ENCODE assay signal across 15 mouse cellular contexts in the genomic region with DNA sequence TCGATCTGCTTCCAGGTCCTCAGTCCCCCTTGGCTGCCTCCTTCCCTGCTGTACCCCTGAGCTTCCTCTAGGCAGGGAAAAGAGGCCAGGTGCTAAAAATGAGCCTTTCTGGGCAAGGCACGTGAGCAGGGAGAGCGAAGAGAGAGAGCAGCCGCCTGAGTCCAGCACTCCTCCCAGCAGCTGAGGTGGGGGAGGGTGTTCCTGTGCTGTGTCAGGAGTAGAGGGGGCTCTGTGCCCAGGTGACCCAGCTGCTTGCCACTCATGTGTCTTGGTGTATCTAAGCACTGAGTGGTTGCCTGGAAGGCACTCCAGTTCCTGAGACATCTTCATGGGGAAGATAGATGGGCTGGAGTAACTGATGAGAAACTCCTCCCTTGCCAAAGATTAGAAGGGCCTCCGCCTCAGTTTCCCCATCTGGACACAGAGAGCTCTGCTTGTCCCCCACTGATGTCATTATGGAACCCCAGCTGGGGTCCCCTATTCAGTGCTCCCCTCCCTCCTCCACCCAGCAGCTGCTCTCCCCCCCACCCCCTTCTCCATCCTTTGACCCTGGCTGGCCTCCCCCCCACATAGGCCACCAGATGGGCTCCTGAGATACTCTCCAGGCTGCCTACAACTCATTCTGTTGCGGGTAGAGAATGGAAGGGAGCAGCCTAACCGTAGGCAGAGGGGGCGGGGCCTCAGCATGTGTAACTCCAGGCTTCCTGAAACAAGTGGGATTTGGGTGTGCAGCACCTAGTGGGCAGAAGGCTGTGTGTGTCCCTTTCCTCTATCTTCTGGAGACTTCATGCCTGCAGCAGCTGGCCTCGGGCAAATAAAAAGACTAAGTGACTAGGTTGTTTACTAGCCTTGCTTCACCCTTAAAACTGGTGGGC. TPM values are rescaled to one million over a fixed set of nuclear protein-coding genes. Genes with fewer than 3 reads are reported as not detected.
DNase-seq lines count a peak whose midpoint lies in the region; ATAC-seq and TF ChIP-seq lines count a peak whose summit lies in the region.
"Had no signal": no experiment of that assay in that cellular context is flagged by ENCODE, and none has a peak within 500 bp of the region (broad histone marks: within the 10 kb centered on the region; RNA-seq: fewer than 3 reads in every experiment).

No protein-coding gene starts in this region.

- TF ChIP-seq CTCF in thymus, adult 2 months (IDR thresholded peaks at IDR 0.05; ENCODE audit: borderline replicate concordance, control insufficient read depth, extremely low read depth, insufficient read depth, low read length, poor library complexity): no peak

- peaks cover 71% of the 10 kb centered on the region for H3K4me1 ChIP-seq in midbrain, embryonic 11.5 days (ENCODE audit: control insufficient read depth, insufficient read depth, low read length)
- peaks cover 2% of the 10 kb centered on the region; the same call in 1 of the 2 replicates for H3K4me1 ChIP-seq in thymus, adult 2 months (replicated peaks; ENCODE audit: control insufficient read depth, insufficient read depth, low read length)

- peak overlapping the region; percentile 92; the same call in 1 of the 2 replicates for H3K4me3 ChIP-seq in midbrain, embryonic 11.5 days (ENCODE audit: low read depth, low read length)
- H3K4me3 ChIP-seq in thymus, adult 2 months (ENCODE audit: control insufficient read depth, insufficient read depth, low read length): no peak overlapping the region
- H3K4me3 ChIP-seq: embryonic facial prominence, embryonic 13.5 days; intestine, embryonic 15.5 days had no signal

- no peaks in the 10 kb centered on the region for H3K9me3 ChIP-seq in midbrain, embryonic 11.5 days (ENCODE audit: control insufficient read depth, low read length)
- H3K9me3 ChIP-seq: embryonic facial prominence, embryonic 13.5 days; forebrain, embryonic 10.5 days; intestine, embryonic 15.5 days had no signal

- no peak for TF ChIP-seq POLR2A in thymus, adult 2 months (IDR thresholded peaks at IDR 0.05; ENCODE audit: control insufficient read depth, extremely low read depth, insufficient read depth, low read length, poor library complexity)

- peak overlapping the region; percentile 100 for H3K9ac ChIP-seq in midbrain, embryonic 11.5 days (ENCODE audit: low read length)
- H3K9ac ChIP-seq: embryonic facial prominence, embryonic 13.5 days; intestine, embryonic 15.5 days had no signal

- H3K27ac ChIP-seq in midbrain, embryonic 11.5 days (ENCODE audit: low read depth, low read length): peak overlapping the region; percentile 99
- no peak overlapping the region for H3K27ac ChIP-seq in thymus, adult 2 months (ENCODE audit: control insufficient read depth, insufficient read depth, low read length)
- H3K27ac ChIP-seq: embryonic facial prominence, embryonic 13.5 days; forebrain, embryonic 10.5 days; intestine, embryonic 15.5 days had no signal

- peak; percentile 45 for ATAC-seq in frontal cortex, adult (ENCODE audit: low TSS enrichment)
- ATAC-seq in midbrain, embryonic 11.5 days (ENCODE audit: low FRiP score): peak; percentile 30
- ATAC-seq: intestine, embryonic 15.5 days had no signal

- H3K27me3 ChIP-seq in midbrain, embryonic 11.5 days (ENCODE audit: control insufficient read depth, insufficient read depth, low read length): no peaks in the 10 kb centered on the region
- no peaks in the 10 kb centered on the region for H3K27me3 ChIP-seq in thymus, adult 2 months (ENCODE audit: control insufficient read depth, insufficient read depth, low read length)
- H3K27me3 ChIP-seq: CH12.LX had no signal

- WGBS in midbrain, embryonic 11.5 days: 27% methylated on average over 9 of the region's 9 CpGs
- WGBS in thymus, adult 2 months: 96% methylated on average over 9 of the region's 9 CpGs

- H3K4me2 ChIP-seq in midbrain, embryonic 11.5 days: peak overlapping the region; percentile 82
- H3K4me2 ChIP-seq: embryonic facial prominence, embryonic 13.5 days; intestine, embryonic 15.5 days had no signal

- peaks cover 5% of the 10 kb centered on the region; the same call in 1 of the 2 replicates for H3K36me3 ChIP-seq in midbrain, embryonic 11.5 days (ENCODE audit: control insufficient read depth, insufficient read depth, low read length)
- peaks cover 19% of the 10 kb centered on the region for H3K36me3 ChIP-seq in thymus, adult 2 months (ENCODE audit: control insufficient read depth, insufficient read depth, low read length)

- no peak for DNase-seq in frontal cortex, postnatal 14 days (ENCODE audit: low spot score in 2 of 2)
- peak; percentile 50 for DNase-seq in right cerebral cortex, adult 18-20 months
- no peak for DNase-seq in right cerebral cortex, postnatal 4 days
- peak; percentile 91 for DNase-seq in midbrain, embryonic 11.5 days (ENCODE audit: low spot score, missing footprints)
- peak; percentile 44 for DNase-seq in right cerebral cortex, postnatal 14 days
- DNase-seq in thymus, adult 2 months: no peak
- DNase-seq in adipocyte (ENCODE audit: low spot score): no peak
- DNase-seq: adrenal gland, adult 2 months; cerebellum, adult 8-10 months; heart, postnatal 10 days had no signal

RNA-seq across cellular contexts. Expression of gene Urm1, which starts 23.6 kb away (rescaled TPM):
- 18.5 and 21.5 TPM in 2 replicates for polyA plus RNA-seq in midbrain, embryonic 11.5 days (2014; fragmentation: Nextera tagmentation; extraction: Ambion mirVana)
- 70.2 and 79.9 TPM in 2 replicates for polyA plus RNA-seq in thymus, adult 2 months (2012; rRNA removed)

RNA-seq across cellular contexts. Expression of gene Cercam, which starts 25.5 kb away (rescaled TPM):
- 13.4 and 14.0 TPM in 2 replicates for polyA plus RNA-seq in midbrain, embryonic 11.5 days (2014; fragmentation: Nextera tagmentation; extraction: Ambion mirVana)
- 9.9 and 10.4 TPM in 2 replicates for polyA plus RNA-seq in thymus, adult 2 months (2012; rRNA removed)

RNA-seq across cellular contexts. Expression of gene Slc27a4, which starts 41.0 kb away (rescaled TPM):
- polyA plus RNA-seq in midbrain, embryonic 11.5 days (2014; fragmentation: Nextera tagmentation; extraction: Ambion mirVana): 15.2 and 15.9 TPM in 2 replicates
- 34.7 and 35.8 TPM in 2 replicates for polyA plus RNA-seq in thymus, adult 2 months (2012; rRNA removed)

RNA-seq across cellular contexts. Expression of gene Odf2, which starts 45.6 kb away (rescaled TPM):
- 79.4 and 86.7 TPM in 2 replicates for polyA plus RNA-seq in midbrain, embryonic 11.5 days (2014; fragmentation: Nextera tagmentation; extraction: Ambion mirVana)
- 60.7 and 70.7 TPM in 2 replicates for polyA plus RNA-seq in thymus, adult 2 months (2012; rRNA removed)

RNA-seq across cellular contexts. Expression of gene Trub2, which starts 55.2 kb away (rescaled TPM):
- polyA plus RNA-seq in midbrain, embryonic 11.5 days (2014; fragmentation: Nextera tagmentation; extraction: Ambion mirVana): 25.9 and 29.1 TPM in 2 replicates
- 61.1 and 70.5 TPM in 2 replicates for polyA plus RNA-seq in thymus, adult 2 months (2012; rRNA removed)

Comparison
In these comparisons a context has a peak if more than half of its experiments do, and no peak if none do; other contexts are left out.
1. DNase-seq: peak in right cerebral cortex, adult 18-20 months (single experiment), midbrain, embryonic 11.5 days (single experiment) and right cerebral cortex, postnatal 14 days (single experiment); none in frontal cortex, postnatal 14 days (0 of 2), right cerebral cortex, postnatal 4 days (single experiment), thymus, adult 2 months (single experiment) and adipocyte (single experiment).